Mouse (Mus musculus) gastrocnemius, postnatal 10 days (tissue): ENCODE measurements around the gene B4galt3. TPM values are rescaled to one million over a fixed set of nuclear protein-coding genes. Genes with fewer than 3 reads are reported as not detected.
A peak's percentile ranks its signal among the peaks of the same experiment; 100 is the strongest.
"Not testable (repeated sequence)": the region's sequence is repeated elsewhere in the genome, so short reads cannot be mapped to it uniquely, and the experiment has no call there.

ENCODE experiments used
- DNase-seq: peaks from one replicate; pipeline ENCODE4 v3.0.0; 2021; ENCODE audit warnings: mixed read lengths
- total RNA-seq, 2 experiments: library from RNA; stranded (reverse); gene quantifications; 2 replicates each; pipeline ENCODE4 v1.2.3; 2021

B4galt3 gene
- total RNA-seq, 2 experiments from 2014 or later = 11.0 to 17.6 TPM

DNA sequence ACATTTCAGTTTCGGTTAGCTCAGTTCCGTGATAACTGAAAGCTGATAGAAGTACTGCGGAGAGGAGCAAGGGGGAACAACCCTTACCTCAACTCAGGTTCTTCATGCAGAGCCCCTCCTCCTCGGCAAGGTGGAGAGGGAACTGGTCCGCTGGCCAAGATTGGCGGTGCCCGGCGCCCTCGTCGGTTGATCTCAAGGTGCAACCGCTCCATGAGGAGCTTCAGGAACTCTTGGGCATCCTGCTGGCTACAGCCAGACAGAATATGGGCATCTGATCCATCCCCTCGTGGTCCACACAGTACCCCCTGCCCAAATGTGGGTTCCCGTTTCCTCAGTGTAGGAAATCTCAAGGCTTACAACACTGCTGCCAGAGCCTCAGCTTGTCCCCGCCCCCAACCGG, 14.4 kb downstream of the B4galt3 start:
- DNase-seq = no peak

DNA sequence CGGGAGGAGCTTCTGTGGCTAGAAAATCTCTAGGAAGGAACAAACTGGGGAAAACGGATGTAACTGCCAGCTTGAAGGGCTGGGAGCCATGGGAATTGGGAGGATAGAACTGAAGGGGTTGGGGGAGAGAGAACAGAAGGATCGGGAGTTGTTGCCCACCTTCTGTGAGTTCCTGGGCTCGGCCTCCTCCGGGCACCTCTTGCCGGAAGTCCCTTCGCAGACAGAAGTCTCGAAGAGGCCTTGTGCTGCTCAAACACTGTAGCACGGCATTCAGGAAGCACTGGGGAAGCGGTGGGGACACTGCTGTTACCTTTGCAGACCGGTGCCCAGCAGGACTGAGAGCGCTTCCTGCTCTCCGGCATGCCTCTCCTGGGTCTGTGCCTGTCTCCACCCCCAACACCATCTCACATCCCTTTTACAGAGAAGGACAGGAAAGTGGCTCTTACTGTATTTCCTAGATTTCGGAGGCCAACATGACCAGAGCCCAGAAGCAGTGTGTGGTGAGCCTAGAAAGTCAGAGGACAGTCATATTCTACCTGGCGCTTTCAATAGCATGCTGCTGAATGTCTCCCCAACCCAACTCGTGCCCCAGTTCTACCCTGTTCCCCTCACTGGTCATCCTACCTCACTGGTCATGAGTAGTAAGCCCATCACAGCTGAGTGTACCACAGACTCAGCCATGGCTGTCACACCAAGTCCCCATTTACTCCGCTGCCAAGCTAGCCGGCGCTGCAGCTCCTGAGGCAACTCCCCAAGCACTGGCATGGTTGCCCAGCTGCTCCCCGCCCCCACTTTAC, 15.2 kb downstream of the B4galt3 start:
- no peak for DNase-seq

- no peak for DNase-seq
Observed at GRCm38 (mm10) chr1:171286517-171286916, 16.4 kb downstream of the B4galt3 start.

DNA sequence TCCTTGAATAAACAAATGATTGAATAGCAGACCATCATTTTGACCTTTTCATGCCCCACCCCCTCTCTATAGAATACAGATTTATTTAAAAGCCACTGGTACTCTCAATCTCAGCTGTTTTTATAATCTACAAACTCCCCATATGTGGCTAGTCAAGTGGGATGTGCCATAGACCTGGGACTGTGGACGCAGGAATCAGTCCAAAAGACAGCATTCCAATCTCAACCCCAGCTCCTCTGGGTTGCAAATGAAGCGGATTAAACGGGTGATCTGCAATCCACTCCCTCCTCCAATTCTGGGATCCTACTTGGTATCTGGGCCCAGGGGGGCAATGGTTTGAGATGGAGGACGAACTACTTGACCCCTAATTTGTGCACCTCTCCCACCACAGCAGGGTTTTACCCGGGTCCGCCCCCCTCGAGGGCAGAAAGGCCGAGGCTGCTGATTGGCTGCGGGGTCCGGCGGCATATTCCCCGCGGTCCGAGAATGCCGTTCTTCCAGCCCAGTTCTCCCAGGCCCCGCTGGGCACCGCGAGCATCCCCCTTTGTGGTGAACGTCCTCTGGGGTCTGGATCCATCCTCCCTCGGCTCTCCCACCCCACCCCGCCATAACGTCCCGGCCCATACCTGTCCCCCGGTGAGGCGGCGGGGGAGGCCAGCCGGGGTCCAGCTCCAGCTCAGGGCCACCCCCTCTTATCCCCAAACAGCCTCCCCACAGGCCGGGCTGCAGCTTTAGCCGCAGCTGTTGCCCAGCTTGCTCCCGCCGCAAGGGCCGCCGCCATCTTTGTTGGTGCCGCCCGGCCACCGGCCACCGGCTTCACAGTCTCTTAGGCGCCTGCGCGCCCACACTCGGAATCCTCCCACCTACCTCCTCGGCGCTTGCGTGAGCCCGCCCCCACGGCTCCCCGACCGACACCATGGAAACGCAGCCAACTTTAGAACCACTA, 17.3 kb downstream of the B4galt3 start, which contains the start of gene Usp21:
Usp21 (minus strand) TSS at position 856 of the 946 bp plus-strand sequence.
- peak; percentile 94 for DNase-seq

DNA sequence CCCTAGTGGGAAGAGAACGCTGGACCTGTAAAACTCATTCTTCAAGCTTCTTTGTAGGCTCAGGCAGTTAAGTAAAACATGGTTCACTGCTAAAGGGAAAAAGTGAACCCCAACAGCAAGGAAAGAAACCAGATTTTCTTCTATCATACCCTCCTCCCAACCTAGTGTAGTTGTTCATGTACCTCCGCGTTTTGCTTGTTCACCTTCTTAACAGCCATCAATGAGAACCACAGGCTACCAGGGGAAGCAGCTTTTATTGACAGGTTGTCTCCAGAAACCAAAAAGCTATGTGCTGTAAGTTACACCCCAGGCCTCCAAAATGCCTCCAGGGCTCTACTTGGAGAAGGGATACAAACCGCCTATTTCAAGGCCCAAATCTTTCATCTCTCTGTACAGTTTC, 18.2 kb downstream of the B4galt3 start:
- no peak for DNase-seq

- DNase-seq = no peak
Observed at GRCm38 (mm10) chr1:171293351-171293750, 23.2 kb downstream of the B4galt3 start.

- no peak for DNase-seq
Observed at GRCm38 (mm10) chr1:171293906-171294297, 23.8 kb downstream of the B4galt3 start.

- DNase-seq = peak; percentile 72
Observed at GRCm38 (mm10) chr1:171294298-171295062, 24.4 kb downstream of the B4galt3 start, which contains the start of gene Ufc1. Gene Ufc1 (minus strand): TSS chr1:171295024.

GRCm38 (mm10) chr1:171295063-171295402, 24.9 kb downstream of the B4galt3 start:
- no peak for DNase-seq

DNA sequence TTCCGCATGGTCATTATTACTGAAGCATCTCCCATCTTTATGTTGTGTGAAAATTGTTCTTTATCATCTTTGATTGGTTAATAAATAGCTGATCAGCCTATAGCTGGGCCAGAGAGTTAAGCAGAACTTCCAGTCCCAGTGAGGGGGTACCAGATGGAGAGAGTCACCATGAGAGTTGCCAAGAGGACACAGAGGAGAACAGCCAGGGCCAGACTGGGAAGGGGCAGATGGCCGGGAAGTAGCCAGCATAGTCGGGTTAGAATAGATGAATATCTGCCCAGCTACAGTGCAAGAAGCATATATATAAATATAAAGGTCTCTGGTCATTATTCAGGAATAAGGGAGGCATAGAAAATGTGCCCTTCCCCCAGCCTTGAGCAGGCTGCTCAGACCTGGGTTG, 28.1 kb downstream of the B4galt3 start:
- DNase-seq = no peak

DNA sequence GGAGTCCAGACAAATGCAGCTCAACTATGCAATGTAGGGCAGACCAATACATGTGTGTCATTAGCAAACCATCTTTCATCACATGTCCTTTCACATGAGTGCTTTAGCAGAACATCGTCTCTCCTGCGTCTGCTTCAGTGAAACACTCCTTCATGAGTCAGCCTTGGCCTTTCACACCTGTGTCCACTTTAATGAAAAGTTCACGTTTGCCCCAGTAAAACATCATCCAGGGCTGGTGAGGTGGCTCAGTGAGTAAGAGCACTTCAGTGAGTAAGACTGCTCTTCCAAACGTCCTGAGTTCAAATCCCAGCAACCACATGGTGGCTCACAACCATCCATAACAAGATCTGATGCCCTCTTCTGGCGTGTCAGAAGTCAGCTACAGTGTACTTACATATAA, 36.0 kb downstream of the B4galt3 start:
- DNase-seq = not testable (repeated sequence)

DNA sequence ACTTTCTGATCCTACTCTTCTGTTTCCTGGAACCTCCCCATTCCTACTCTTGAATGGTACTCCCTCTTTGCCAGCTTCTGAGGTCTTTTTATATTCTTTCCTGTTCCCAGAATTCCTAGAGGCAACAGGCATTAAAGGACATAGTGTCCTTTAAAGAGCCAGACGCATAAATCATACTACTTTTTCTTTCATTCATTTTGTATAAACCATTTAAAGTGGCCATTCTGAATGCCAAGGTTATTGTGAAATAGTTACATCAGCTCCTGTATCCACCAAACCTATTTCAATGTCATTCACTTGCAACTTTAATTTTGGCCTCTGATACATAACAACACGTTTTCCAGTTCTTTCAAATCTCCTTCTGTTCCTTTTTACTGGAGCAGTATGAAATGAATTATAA, 39.2 kb downstream of the B4galt3 start:
- DNase-seq = no peak

- no peak for DNase-seq
Observed at GRCm38 (mm10) chr1:171319748-171320147, 49.6 kb downstream of the B4galt3 start.

DNA sequence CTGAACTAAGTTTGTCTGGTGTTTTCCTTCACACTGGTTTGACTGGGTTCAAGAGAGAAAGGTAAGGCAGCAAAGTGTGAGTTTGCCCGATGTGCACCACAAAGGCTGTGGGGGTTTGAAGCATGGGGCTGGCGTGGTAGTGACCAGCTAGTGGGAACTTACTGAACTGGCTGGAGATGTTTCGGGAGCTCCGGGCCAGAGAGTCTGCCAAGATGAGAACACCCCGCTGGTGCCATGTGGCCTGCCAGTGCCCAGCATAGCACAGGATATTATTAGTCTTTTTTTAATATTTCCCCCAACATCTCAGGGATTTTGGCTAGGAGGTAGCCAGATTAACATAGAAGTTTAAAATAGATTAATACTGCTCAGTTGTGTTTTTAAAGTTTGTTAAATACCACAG, 50.0 kb downstream of the B4galt3 start:
- DNase-seq = no peak

- DNase-seq = no peak
Observed at GRCm38 (mm10) chr1:171321415-171321814, 51.3 kb downstream of the B4galt3 start.

- no peak for DNase-seq
Observed at GRCm38 (mm10) chr1:171322012-171322411, 51.9 kb downstream of the B4galt3 start.

GRCm38 (mm10) chr1:171325571-171325970, 55.4 kb downstream of the B4galt3 start:
- no peak for DNase-seq

Other genes starting within 250 kb of the B4galt3 start
- 1 to 10 TPM; 9.3 to 9.4 TPM for gene Fcgr3, start 205.4 kb upstream of the B4galt3 start, total RNA-seq
- 1 to 10 TPM; 1.2 to 1.8 TPM for gene Cfap126, start 156.4 kb upstream of the B4galt3 start, total RNA-seq
- 100 to 1,000 TPM; 568 to 707 TPM for gene Sdhc, start 119.7 kb upstream of the B4galt3 start, total RNA-seq
- gene Mpz, start 119.6 kb upstream of the B4galt3 start, total RNA-seq = 100 to 1,000 TPM; 478 to 752 TPM
- 10 to 100 TPM; 11.6 to 11.8 TPM for gene Pcp4l1, start 74.1 kb upstream of the B4galt3 start, total RNA-seq
- not detected for gene Nr1i3, start 56.4 kb upstream of the B4galt3 start, total RNA-seq
- 10 to 100 TPM; 42.2 to 44.7 TPM for gene Tomm40l, start 47.8 kb upstream of the B4galt3 start, total RNA-seq
- 1 to 10 TPM in 1 of 2 experiments, not detected in 1; 4.2 TPM for gene Apoa2, start 45.3 kb upstream of the B4galt3 start, total RNA-seq
- 10 to 100 TPM; 10.4 to 13.3 TPM for gene Fcer1g, start 36.0 kb upstream of the B4galt3 start, total RNA-seq
- gene Adamts4, start 19.9 kb upstream of the B4galt3 start, total RNA-seq = 1 to 10 TPM; 3.9 to 8.0 TPM
- gene Ndufs2, start 18.9 kb upstream of the B4galt3 start, total RNA-seq = 100 to 1,000 TPM; 468 to 578 TPM
- gene Ppox, start 10.9 kb downstream of the B4galt3 start, total RNA-seq = 10 to 100 TPM; 11.6 to 15.1 TPM
- 10 to 100 TPM; 15.3 to 19.7 TPM for gene Usp21, start 17.7 kb downstream of the B4galt3 start, total RNA-seq
- 10 to 100 TPM; 81.8 to 87.9 TPM for gene Ufc1, start 24.7 kb downstream of the B4galt3 start, total RNA-seq
- gene Dedd, start 58.8 kb downstream of the B4galt3 start, total RNA-seq = 10 to 100 TPM; 30.3 to 31.2 TPM
- gene Nit1, start 75.3 kb downstream of the B4galt3 start, total RNA-seq = 10 to 100 TPM; 20.1 to 22.5 TPM
- gene Pfdn2, start 75.3 kb downstream of the B4galt3 start, total RNA-seq = 100 to 1,000 TPM; 104 to 113 TPM
- under 1 TPM; 0.31 to 0.61 TPM for gene Klhdc9, start 90.5 kb downstream of the B4galt3 start, total RNA-seq
- under 1 TPM; 0.07 to 0.20 TPM for gene Nectin4, start 99.8 kb downstream of the B4galt3 start, total RNA-seq
- 1 to 10 TPM; 1.7 to 2.3 TPM for gene Arhgap30, start 118.6 kb downstream of the B4galt3 start, total RNA-seq
- 10 to 100 TPM; 31.5 to 32.4 TPM for gene Usf1, start 141.0 kb downstream of the B4galt3 start, total RNA-seq
- gene Tstd1, start 148.5 kb downstream of the B4galt3 start, total RNA-seq = under 1 TPM; 0.82 to 0.90 TPM
- 10 to 100 TPM; 13.9 to 15.0 TPM for gene F11r, start 167.2 kb downstream of the B4galt3 start, total RNA-seq
- gene Alyref2, start 233.2 kb downstream of the B4galt3 start, total RNA-seq = 1 to 10 TPM; 2.8 to 3.3 TPM